Mouse (Mus musculus) stomach, postnatal 0 days (tissue): ENCODE measurements at regions not wholly inside any gene's neighbourhood (a gene's known extent, or its start where the extent isn't known, plus 50 kb on each side); places are given as distances from the start of the nearest gene placed in this dataset.

Experiments
- CTCF ChIP-seq: IDR thresholded peaks from 2 replicates; pipeline ENCODE4 v1.5.1; 2016; ENCODE audit warnings: antibody characterized with exemption, low read depth, mild to moderate bottlenecking, moderate library complexity
- EP300 ChIP-seq: optimal IDR thresholded peaks from 2 replicates; pipeline ENCODE3; 2016; ENCODE audit warnings: antibody characterized with exemption

- TF ChIP-seq CTCF = no peak
- no peak for TF ChIP-seq EP300
Observed at GRCm38 (mm10) chr10:120616406-120617015, 140.2 kb upstream of the Hmga2 start.
